Mouse (Mus musculus) right cerebral cortex, postnatal 4 days (tissue): Measurements from ENCODE around the gene Ksr2.

Experiments used
- DNase-seq: peaks from one replicate; pipeline ENCODE4 v3.0.0-alpha.2; 2022

Gene Ksr2

DNA sequence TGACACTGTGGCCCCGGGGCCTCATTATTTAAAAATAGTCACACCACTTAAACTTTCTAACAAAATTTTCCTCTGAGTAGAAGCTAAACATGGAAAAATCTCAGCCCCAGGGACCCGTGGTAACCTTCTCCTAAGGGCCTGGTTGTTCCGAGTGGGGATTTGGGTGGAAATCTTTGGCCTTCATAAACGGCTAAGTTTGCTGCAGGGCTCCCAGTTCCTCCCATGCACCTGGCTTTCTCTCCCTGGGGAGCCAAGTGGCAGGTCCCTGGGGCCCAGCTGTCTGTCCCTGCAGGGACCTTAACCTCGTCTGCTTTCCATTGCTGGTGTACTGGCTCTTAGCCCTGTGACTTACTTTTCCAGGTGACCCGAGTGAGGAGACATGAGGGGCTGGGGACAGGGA is 74.4 kb downstream of the Ksr2 start:
- DNase-seq: no peak

DNA sequence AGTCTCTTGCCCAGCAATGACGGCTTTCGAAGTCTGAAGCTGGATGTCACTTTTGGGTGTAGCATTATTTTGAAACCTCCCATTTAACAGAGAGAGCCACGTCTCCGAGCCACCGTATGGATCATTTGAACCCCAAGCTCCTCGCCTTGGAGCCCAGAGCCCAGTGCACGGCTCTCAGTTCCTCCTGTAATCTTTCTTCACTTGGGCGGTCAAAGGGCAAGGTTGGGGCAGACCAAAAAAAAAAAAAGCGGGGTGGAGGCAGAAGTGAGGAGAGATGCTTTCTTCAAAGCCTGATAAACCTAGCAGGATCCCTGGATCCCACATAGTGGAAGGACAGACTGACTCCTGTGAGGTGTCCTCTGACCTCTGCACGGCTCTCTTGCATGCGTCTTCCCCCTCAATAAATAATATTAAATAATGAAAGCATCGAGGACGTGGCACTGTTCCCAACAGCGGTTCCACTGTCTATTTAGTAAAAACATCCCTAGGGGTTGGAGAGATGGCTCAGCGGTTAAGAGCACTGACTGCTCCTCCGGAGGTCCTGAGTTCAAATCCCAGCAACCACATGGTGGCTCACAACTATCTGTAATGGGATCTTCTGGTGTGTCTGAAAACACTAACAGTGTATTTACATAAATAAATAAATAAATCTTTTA is 75.0 kb downstream of the Ksr2 start:
- DNase-seq: no peak

DNA sequence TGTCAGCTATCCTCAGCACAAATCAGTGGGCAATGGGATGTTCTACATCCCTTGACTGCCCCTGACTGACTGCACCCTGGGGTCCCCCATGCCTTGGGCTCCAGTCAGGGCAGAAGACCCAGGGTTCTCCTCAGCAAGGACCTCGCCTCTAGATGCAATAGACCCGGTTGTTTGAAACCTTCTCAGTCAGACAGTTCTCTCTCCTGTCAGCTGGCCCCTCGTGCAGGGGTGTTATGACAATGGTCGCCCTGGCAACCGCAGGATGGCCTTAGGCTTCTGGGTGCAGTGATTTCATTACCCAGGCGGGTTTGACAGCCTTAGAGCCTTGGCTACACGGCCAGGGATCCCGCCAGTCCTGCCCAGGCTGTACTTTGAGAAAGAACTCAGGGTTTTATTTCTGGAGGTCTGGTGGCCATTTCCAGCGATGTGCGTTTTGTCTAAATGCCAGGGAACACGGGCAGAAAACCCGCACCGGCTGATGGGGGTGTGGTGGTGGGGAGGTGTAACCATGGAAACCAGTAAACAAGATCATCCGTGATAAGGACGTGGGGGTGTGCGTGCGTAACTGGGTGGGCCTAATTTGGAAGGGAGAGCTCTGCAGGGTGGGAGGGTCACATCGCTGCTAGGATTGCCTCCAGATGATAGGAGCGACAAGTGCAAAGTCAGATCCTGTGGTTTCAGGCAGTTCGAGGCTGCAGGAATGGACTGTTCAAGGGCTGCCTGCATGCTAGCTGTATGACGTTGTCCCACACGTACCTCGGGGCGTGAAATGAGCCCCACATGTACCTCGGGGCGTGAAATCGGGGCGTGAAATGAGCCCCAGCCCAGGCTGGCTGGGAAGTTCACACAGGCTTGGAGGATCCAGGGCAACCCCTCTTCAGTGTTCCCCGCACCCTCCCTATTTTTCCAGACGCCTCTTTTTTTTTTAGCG is 79.4 kb downstream of the Ksr2 start:
- no peak for DNase-seq

DNA sequence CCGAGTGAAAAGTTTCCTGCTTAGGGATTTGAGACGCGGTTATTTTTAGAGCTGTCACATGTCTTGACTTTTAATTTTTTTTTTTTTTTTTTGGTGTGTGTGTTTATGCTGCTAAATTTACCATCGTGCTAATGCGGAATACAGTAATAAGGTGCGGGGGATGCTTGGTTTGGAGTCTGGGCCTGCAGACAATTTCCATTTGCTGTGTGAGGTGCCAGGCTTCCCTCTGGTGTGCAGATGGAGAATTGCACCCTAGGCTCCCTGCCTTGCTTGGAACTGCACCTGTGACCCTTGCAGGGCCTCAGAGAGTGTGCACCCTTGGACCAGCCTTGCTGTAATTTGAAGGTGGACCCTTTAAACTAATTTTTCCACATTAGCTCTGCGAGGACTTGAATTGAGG is 80.1 kb downstream of the Ksr2 start:
- DNase-seq: peak; percentile 66

DNA sequence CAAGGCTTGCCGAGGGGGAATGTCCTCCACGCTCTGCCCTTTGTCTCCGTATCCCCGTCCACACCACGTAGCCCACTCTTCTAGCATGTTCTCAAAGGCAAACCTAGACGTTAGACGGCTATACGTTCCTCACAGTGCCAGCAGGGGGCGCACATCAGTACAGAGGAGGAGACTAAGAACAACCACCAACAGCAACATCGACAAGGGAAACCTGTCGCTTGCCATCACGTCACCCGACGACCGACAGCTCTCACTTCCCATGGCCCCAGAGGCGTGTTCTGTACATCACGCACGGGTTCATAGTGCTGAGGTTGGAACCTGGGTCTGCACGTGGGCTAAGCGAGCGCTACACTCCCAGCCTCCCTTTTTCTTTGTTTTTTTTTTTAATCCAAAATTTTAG is 83.3 kb downstream of the Ksr2 start:
- peak; percentile 60 for DNase-seq

- no peak for DNase-seq
These were observed 88.8 kb downstream of the Ksr2 start for GRCm38 (mm10) chr5:117502611-117503010.

DNA sequence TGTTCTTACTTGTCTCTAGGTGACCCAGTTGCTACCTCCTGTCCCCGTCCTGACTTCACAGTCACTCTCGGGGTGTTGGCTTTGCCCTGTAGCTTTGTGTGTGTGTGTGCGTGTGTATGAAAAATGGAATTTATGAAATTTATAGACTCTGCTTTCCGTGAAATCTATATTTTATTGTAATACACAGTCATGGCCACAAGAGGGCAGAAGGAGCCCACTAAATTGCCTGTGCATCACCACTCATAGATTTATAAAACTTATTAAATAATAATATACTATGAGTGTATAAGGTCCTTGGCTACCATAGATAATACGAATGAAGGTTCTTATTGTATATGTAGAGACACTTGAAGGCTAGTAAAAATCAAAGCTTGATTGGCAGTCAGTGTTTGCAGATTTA is 90.6 kb downstream of the Ksr2 start:
- DNase-seq: no peak

GRCm38 (mm10) chr5:117505204-117505603 is 91.4 kb downstream of the Ksr2 start:
- peak; percentile 79 for DNase-seq

- no peak for DNase-seq
These were observed 92.0 kb downstream of the Ksr2 start for GRCm38 (mm10) chr5:117505769-117506168.

GRCm38 (mm10) chr5:117506406-117506805 is 92.6 kb downstream of the Ksr2 start:
- DNase-seq: peak; percentile 77

DNA sequence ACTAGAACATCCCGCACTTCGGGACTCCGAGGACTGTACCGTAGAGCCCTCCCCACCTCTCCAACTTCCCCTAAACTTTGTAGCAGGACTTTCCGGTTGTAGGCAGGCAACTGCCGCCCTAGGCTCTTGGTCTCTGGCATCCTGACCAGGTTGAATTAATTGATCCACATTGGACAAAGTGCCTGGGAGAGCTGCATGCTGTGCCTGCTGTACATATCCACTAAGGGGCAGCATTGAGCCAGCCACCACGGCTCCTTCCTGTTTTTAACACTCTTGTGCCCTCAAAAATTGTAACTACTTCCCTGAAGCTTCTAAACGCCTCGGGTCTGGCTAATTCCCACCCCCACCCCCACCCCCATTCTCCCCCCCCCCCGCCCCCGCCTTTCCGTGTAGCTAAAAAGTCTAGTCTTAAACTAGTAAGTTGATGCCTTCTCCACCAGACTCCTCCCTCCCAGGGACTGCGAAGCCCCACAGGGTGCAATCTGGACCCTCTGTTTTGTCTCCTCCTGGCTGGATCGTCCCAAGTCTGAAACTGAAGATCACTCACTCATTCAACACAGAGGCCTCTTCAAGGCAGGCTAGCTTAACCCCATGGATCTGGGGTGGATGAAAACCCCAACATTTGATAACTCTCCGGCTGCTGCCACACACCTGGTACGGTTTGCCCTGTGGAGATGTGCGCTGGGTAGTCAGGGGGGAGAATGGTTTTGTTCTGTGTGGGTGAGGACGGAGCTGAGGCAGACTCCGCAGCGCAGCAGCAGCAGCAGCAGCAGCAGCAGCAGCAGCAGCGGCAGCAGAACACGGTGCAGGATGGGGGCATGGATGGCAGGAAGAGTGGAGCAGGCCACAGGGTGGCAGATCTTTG is 95.9 kb downstream of the Ksr2 start:
- DNase-seq: peak; percentile 60

DNA sequence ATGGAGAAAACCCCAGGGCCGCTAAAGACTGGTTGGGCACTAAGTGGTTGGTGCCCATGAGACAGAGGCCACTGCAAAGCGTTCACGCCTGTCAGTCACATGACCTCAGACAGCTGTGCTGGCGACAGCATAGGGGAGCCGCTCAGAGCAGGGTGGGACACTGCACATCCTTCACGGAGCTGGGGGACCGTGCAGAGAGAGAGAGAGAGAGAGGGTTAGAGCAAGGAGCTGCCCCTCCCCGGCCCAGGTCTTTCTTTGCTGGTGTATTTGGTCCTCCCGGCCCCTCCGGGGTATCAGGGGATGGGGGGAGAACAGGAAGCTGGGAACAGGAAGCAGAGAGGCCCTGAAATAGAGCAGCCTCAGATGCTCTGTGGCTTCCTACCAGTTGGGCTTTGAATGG is 97.1 kb downstream of the Ksr2 start:
- DNase-seq: no peak

DNA sequence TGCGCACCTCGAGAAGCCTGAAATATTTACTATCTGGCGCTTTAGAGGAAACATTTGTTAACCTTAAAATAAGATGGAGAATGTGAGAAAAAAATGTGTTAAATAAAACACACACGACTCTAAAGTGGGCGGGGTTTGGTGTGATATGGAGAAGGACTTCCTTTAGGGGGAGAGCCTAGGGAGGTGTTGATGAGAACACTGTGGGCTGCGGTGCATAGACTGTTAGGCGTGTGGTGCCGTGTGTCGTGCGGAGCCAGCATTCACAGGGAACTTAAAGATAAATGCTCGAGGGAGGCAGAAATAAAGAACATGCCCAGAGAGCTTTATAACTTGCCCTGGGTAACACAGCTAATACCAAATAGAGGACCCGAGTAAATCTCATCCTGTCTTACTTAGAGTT is 101.6 kb downstream of the Ksr2 start:
- DNase-seq: no peak

GRCm38 (mm10) chr5:117515861-117516260 is 102.1 kb downstream of the Ksr2 start:
- DNase-seq: no peak

DNA sequence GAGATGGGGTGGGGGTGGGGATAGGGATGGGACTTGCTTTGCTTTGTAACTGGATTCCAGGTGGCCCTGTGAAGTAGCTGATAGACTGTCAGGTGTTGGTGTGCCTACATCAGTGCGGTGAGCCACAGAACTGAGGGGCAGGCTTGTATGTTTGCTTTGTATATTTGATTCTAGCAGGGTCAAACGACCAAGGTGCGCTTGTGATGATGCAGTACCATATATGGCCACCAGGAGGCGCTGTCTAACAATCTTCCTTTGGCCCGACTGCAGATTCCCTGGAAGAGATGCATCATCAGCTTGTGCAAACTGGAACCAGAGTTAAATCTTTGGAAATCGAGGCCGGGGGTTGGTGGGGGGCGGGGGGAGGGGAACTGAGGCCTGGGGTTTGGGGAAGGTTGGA is 102.8 kb downstream of the Ksr2 start:
- peak; percentile 83 for DNase-seq

DNA sequence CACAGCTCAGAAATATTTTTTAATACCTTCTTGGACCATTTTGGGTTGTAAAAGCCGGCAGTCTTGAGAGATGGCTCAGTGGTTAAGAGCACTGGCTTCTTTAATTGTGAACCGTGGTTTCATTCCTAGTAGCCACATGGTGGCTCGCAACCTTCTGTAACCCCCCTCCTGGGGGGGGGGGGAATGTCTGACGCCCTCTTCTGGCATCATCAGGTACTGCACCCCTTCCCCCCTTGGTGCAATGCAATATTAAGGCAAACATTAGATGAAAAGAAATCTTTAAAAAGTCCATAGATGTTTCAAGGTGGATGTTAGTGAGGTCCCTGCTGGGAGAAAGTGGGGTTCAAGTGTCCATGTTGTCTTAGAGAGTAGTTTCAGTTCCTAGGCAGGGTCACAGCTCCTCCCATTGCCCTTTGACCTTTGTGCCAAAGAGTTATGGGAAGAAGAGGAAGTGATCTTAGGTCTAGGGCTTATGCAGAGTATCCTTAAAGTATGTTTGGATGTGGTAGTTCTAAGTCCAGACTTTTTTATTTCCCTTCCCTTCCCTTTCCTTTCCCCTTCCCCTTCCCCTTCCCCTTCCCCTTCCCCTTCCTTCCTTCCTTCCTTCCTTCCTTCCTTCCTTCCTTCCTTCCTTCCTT is 106.2 kb downstream of the Ksr2 start:
- no peak for DNase-seq

DNA sequence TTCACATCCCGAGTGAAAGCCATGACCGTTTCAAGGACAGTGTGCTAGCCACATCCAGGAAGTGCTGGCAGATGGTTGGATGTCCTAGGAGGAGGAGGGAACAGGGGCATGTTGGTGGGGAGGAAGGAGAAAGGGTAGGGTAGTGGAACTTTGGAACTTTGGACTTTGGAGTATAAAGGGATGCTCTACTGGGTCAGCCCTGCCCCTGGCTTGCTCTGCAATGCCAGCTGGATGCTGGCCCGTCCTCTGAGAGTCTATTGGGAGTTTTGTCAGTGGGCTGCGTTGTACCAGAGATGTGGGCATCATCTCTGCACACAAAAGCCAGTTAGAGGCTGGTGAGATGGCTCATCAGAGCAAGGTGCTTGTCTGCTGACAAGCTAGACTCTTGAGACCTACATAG is 107.4 kb downstream of the Ksr2 start:
- DNase-seq: no peak

GRCm38 (mm10) chr5:117521701-117522100 is 107.9 kb downstream of the Ksr2 start:
- DNase-seq: no peak

GRCm38 (mm10) chr5:117522471-117522870 is 108.7 kb downstream of the Ksr2 start:
- DNase-seq: no peak

DNA sequence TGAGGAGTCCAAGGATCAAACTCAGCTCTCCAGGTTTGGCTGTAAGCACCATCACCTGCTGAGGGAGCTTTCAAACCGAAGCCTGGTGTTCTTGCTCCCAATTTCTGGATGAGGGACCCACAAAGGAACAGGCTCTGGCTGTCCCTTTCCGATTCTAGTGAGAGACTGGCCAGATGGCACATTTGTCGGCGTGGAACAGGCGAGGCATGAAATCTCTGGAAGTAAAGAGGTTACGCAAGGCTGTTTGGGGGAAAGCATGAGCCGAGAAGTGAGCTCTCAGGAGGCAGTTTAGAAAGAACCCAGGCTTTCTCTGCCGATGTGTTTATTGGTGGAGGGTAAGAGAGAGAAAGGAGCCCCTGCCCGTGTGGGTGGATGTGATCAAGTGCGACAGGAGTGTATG is 109.2 kb downstream of the Ksr2 start:
- DNase-seq: no peak

GRCm38 (mm10) chr5:117530991-117531390 is 117.2 kb downstream of the Ksr2 start:
- no peak for DNase-seq

DNA sequence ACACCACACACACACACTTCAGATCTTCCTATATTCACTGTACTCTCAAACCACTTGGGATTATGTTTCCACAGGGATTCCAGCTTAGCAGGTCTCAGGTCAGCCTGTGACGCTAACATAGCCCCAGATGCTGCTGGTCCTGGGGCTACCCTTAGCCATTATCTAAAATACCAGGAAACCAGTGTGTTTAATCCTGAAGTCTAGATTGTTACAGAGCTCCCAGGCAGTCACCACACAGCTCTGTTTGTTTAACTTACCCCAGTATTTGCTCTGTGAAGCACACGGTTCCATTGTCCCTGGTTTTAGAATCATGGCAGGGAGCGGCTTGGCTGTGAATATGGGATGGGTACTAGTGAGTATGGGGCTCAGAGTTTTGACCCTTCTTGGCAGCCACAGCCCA is 125.4 kb downstream of the Ksr2 start:
- no peak for DNase-seq

DNA sequence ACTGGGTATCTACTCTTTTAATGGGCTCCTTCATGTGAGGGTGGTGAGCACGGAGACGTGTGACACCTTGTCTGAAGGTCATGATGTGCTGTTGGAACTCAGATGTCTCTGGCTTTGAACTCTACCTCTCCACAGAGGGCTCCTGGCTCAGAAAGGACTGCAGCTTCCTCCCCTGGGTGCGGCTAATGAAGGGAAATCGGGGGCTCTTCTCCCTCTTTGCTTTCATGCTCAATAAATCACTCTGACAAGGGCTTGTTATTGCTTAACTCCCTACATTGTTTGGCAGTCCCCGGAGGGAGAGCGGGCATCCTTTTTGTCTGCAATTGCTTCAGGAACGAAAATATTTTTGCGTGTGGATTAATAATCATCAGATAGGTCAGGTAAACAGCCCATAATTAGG is 127.9 kb downstream of the Ksr2 start:
- no peak for DNase-seq
